ENCODE assay signal across 11 mouse cellular contexts in genomic region chr14:73700256-73700655, GRCm38 (mm10). TPM values are rescaled to one million over a fixed set of nuclear protein-coding genes. Genes with fewer than 3 reads are reported as not detected.
DNase-seq lines count a peak whose midpoint lies in the region; ATAC-seq and TF ChIP-seq lines count a peak whose summit lies in the region.
"Had no signal": no experiment of that assay in that cellular context is flagged by ENCODE, and none has a peak within 500 bp of the region (broad histone marks: within the 10 kb centered on the region; RNA-seq: fewer than 3 reads in every experiment).

No protein-coding gene starts in this region.

- H3K27me3 ChIP-seq in forebrain, postnatal 0 days (ENCODE audit: insufficient read depth, low read length): no peaks in the 10 kb centered on the region
- no peaks in the 10 kb centered on the region for H3K27me3 ChIP-seq in forebrain, embryonic 13.5 days
- no peaks in the 10 kb centered on the region for H3K27me3 ChIP-seq in MEL (ENCODE audit: control insufficient read depth in 1 of 2, insufficient read depth in 2 of 2, low read length in 2 of 2)
- H3K27me3 ChIP-seq: hindbrain, embryonic 15.5 days; liver, embryonic 13.5 days; neural tube, embryonic 13.5 days had no signal

- TF ChIP-seq RAD21 in MEL (IDR thresholded peaks at IDR 0.05; ENCODE audit: low read depth, low read length): peak; percentile 34

- H3K27ac ChIP-seq in forebrain, postnatal 0 days (ENCODE audit: low read depth, low read length): no peak overlapping the region
- H3K27ac ChIP-seq in forebrain, embryonic 13.5 days: no peak overlapping the region
- no peak overlapping the region for H3K27ac ChIP-seq in MEL (ENCODE audit: control insufficient read depth, low read depth, low read length)
- H3K27ac ChIP-seq: hindbrain, embryonic 15.5 days; liver, embryonic 13.5 days; neural tube, embryonic 13.5 days had no signal

- no peak for TF ChIP-seq EP300 in MEL (IDR thresholded peaks at IDR 0.05; ENCODE audit: low read depth in 1 of 2, low read length in 2 of 2)

- peak; percentile 70 for DNase-seq in forebrain, postnatal 0 days
- peak; percentile 23 to 48 for DNase-seq in left cerebral cortex, postnatal 14 days (ENCODE audit: low spot score in 2 of 2)
- DNase-seq in left cerebral cortex, postnatal 36 days (ENCODE audit: low spot score in 2 of 2): no peak
- peak; percentile 4 for DNase-seq in MEL (ENCODE audit: low read depth, low spot score)
- DNase-seq in fibroblast of lung, adult 2 months (ENCODE audit: low read depth): peak; percentile 16
- DNase-seq in thymus, postnatal 36 days: no peak
- no peak for DNase-seq in spleen, adult 12 weeks (ENCODE audit: low spot score)
- DNase-seq: liver, embryonic 13.5 days had no signal

- H3K4me3 ChIP-seq in forebrain, postnatal 0 days (ENCODE audit: low read depth, low read length): no peak overlapping the region
- no peak overlapping the region for H3K4me3 ChIP-seq in forebrain, embryonic 13.5 days
- H3K4me3 ChIP-seq in MEL (ENCODE audit: control insufficient read depth in 1 of 2, insufficient read depth in 1 of 2, low read depth in 2 of 2, low read length in 2 of 2): no peak overlapping the region
- H3K4me3 ChIP-seq: hindbrain, embryonic 15.5 days; liver, embryonic 13.5 days; neural tube, embryonic 13.5 days had no signal

- intact Hi-C loops in left cerebral cortex, postnatal 14 days (cut with DNase I): loop anchor here (2.0 to 10.0 kb wide), 2 partner anchors 943 to 1005 kb away; no protein-coding TSS in a partner anchor
- intact Hi-C loops in left cerebral cortex, postnatal 36 days (cut with DNase I): loop anchor here (2.0 to 10.0 kb wide), 3 partner anchors 415 to 1005 kb away; no protein-coding TSS in a partner anchor

- H3K9ac ChIP-seq in forebrain, postnatal 0 days: no peak overlapping the region
- H3K9ac ChIP-seq in forebrain, embryonic 13.5 days: no peak overlapping the region
- no peak overlapping the region for H3K9ac ChIP-seq in MEL (ENCODE audit: control insufficient read depth, low read depth, low read length, poor library complexity, severe bottlenecking)
- H3K9ac ChIP-seq: hindbrain, embryonic 15.5 days; liver, embryonic 13.5 days; neural tube, embryonic 13.5 days had no signal

- no peak for TF ChIP-seq POLR2A in MEL (IDR thresholded peaks at IDR 0.05; ENCODE audit: control insufficient read depth in 1 of 2, insufficient read depth in 1 of 2, low read depth in 1 of 2, low read length in 2 of 2, poor library complexity in 1 of 2)

- no peaks in the 10 kb centered on the region for H3K4me1 ChIP-seq in forebrain, postnatal 0 days (ENCODE audit: insufficient read depth)
- no peaks in the 10 kb centered on the region for H3K4me1 ChIP-seq in forebrain, embryonic 13.5 days
- H3K4me1 ChIP-seq in MEL (ENCODE audit: control insufficient read depth in 1 of 2, insufficient read depth in 2 of 2, low read length in 2 of 2): no peaks in the 10 kb centered on the region
- H3K4me1 ChIP-seq: hindbrain, embryonic 15.5 days; liver, embryonic 13.5 days; neural tube, embryonic 13.5 days had no signal

- peak; percentile 74; the same call in 1 of the 2 replicates for ATAC-seq in forebrain, postnatal 0 days
- ATAC-seq in forebrain, embryonic 13.5 days: no peak

- H3K4me2 ChIP-seq in forebrain, postnatal 0 days (ENCODE audit: low read depth): no peak overlapping the region
- H3K4me2 ChIP-seq in forebrain, embryonic 13.5 days: no peak overlapping the region
- H3K4me2 ChIP-seq: hindbrain, embryonic 15.5 days; liver, embryonic 13.5 days; neural tube, embryonic 13.5 days had no signal

- 56% methylated on average over 1 of the region's 1 CpGs for WGBS in forebrain, postnatal 0 days
- WGBS in forebrain, embryonic 13.5 days: 52% methylated on average over 1 of the region's 1 CpGs

- H3K36me3 ChIP-seq in forebrain, postnatal 0 days (ENCODE audit: insufficient read depth): no peaks in the 10 kb centered on the region
- H3K36me3 ChIP-seq in forebrain, embryonic 13.5 days (ENCODE audit: poor library complexity, severe bottlenecking): no peaks in the 10 kb centered on the region
- no peaks in the 10 kb centered on the region for H3K36me3 ChIP-seq in MEL (ENCODE audit: control insufficient read depth in 1 of 2, insufficient read depth in 2 of 2, low read length in 2 of 2)
- H3K36me3 ChIP-seq: hindbrain, embryonic 15.5 days; liver, embryonic 13.5 days; neural tube, embryonic 13.5 days had no signal

- TF ChIP-seq CTCF in forebrain, postnatal 0 days (IDR thresholded peaks at IDR 0.05; ENCODE audit: low read depth): peak; percentile 90
- TF ChIP-seq CTCF in MEL (IDR thresholded peaks at IDR 0.05 in 2 of 3, conservative IDR thresholded peaks at IDR 0.05 in 1 of 3; ENCODE audit: control insufficient read depth in 1 of 3, insufficient read depth in 1 of 3, low read depth in 2 of 3, low read length in 3 of 3, poor library complexity in 1 of 3, severe bottlenecking in 1 of 3): peak in 2 of 3 experiments; percentile 9 to 32; a peak in 2 of 6 replicates

- no peaks in the 10 kb centered on the region for H3K9me3 ChIP-seq in forebrain, postnatal 0 days (ENCODE audit: low read length)
- H3K9me3 ChIP-seq in forebrain, embryonic 13.5 days (replicated peaks): no peaks in the 10 kb centered on the region
- no peaks in the 10 kb centered on the region for H3K9me3 ChIP-seq in MEL (replicated peaks; ENCODE audit: insufficient read depth, low read length)
- H3K9me3 ChIP-seq: hindbrain, embryonic 15.5 days; liver, embryonic 13.5 days; neural tube, embryonic 13.5 days had no signal

- no peaks in the 10 kb centered on the region for H3K79me2 ChIP-seq in MEL (ENCODE audit: control insufficient read depth, insufficient read depth, low read length, poor library complexity)

TF ChIP-seq in MEL, 35 proteins besides CTCF, POLR2A, EP300 and RAD21:
- TF ChIP-seq SMC3 (IDR thresholded peaks at IDR 0.05; ENCODE audit: low read depth, low read length) (peak; percentile 16; the same call in 1 of the 2 replicates), MEF2A (IDR thresholded peaks at IDR 0.05; ENCODE audit: extremely low read depth, insufficient replicate concordance, low read depth, low read length, poor library complexity, severe bottlenecking) (no peak), NELFE (IDR thresholded peaks at IDR 0.05; ENCODE audit: low read depth, low read length) (no peak), ZMIZ1 (IDR thresholded peaks at IDR 0.05; ENCODE audit: low read depth, low read length) (no peak)

RNA-seq across cellular contexts. Expression of gene Gm21750, which starts 39.2 kb away (rescaled TPM):
- not detected in 2 replicates for total RNA-seq in forebrain, postnatal 0 days (2014; rRNA removed)
- not detected in 2 replicates for polyA plus RNA-seq in forebrain, postnatal 0 days (2015; fragmentation: Nextera tagmentation; extraction: Ambion mirVana)
- polyA plus RNA-seq in forebrain, embryonic 13.5 days (2015; fragmentation: Nextera tagmentation; extraction: Ambion mirVana): not detected in 2 replicates
- total RNA-seq in left cerebral cortex, postnatal 14 days (2021): under 1 TPM; 0.21 to 0.31 TPM
- total RNA-seq in left cerebral cortex, postnatal 36 days (2021): not detected
- total RNA-seq in MEL (2012; rRNA removed): not detected in 2 replicates
- polyA plus RNA-seq in MEL (2012; ENCODE audit: insufficient read depth in 1 of 2, insufficient read length in 2 of 2, low read depth in 1 of 2, low replicate concordance in 2 of 2, missing spikeins in 1 of 2): not detected
- polyA plus RNA-seq: hindbrain, embryonic 15.5 days; liver, embryonic 13.5 days; neural tube, embryonic 13.5 days had no signal

Comparison
In these comparisons a context has a peak if more than half of its experiments do, and no peak if none do; other contexts are left out.
1. DNase-seq: peak in forebrain, postnatal 0 days (single experiment), left cerebral cortex, postnatal 14 days (2 of 2), MEL (single experiment) and fibroblast of lung, adult 2 months (single experiment); none in left cerebral cortex, postnatal 36 days (0 of 2), thymus, postnatal 36 days (0 of 2) and spleen, adult 12 weeks (single experiment).